Mouse (Mus musculus) left cerebral cortex, postnatal 14 days (tissue): Measurements from ENCODE around the gene Eif3d. TPM values are rescaled to one million over a fixed set of nuclear protein-coding genes. Genes with fewer than 3 reads are reported as not detected.

Experiments
- DNase-seq, 2 experiments: peaks; one replicate each; pipeline ENCODE4 v3.0.0; 2021 to 2022; ENCODE audit warnings: low spot score in 2 of 2, mixed read lengths in 1 of 2
- intact Hi-C: fragments of 180-260 bp; cut with DNase I; formaldehyde crosslinking; loops from one replicate; pipeline ENCODE4 v1.15.1; 2025
- total RNA-seq, 2 experiments: library from RNA; stranded (reverse); gene quantifications; 2 replicates each; pipeline ENCODE4 v1.2.3; 2021

Gene Eif3d
- total RNA-seq, 2 experiments from 2014 or later, result 101 to 117 TPM

DNA sequence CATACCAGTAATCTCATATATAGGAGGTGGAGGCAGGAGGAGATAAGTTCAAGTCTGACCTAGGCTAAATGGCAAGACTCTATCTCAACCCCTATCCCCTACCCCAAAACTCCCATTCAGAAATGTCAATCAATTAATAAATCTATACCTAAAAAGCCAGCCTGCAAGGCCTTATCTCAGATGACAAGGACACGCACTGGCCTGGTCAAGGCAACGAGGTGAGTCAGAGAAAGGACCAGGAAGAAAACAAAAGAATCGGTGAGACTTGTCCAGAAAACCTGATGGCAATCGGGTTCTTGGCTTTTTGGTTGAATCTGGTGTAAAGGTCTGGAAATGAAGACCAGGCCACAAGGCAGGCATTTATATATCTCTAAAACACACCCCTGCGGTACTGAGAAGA lies 43.7 kb downstream of the Eif3d start:
- intact Hi-C loops, result no loop called here
- DNase-seq, result no peak

DNA sequence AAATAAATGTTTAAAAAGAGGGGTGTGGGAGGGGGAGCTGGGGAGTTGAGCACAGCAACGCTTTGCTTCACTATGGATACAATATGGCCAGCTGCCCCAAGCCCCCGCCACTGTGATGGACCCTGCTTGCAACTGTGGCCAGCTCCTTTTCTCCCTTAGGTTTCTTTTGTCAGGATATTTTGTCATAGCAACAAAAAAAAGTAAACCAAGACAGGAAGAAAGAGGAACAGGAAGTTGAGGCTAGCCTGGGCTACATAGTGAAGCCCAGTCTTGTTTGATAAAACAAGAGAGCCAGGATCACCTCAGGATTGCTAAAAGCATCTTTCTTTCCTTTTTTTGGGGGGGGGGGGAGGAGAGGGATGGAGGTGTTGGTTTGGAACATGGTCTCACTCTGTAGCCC lies 45.4 kb downstream of the Eif3d start:
- intact Hi-C loops, result no loop called here

DNA sequence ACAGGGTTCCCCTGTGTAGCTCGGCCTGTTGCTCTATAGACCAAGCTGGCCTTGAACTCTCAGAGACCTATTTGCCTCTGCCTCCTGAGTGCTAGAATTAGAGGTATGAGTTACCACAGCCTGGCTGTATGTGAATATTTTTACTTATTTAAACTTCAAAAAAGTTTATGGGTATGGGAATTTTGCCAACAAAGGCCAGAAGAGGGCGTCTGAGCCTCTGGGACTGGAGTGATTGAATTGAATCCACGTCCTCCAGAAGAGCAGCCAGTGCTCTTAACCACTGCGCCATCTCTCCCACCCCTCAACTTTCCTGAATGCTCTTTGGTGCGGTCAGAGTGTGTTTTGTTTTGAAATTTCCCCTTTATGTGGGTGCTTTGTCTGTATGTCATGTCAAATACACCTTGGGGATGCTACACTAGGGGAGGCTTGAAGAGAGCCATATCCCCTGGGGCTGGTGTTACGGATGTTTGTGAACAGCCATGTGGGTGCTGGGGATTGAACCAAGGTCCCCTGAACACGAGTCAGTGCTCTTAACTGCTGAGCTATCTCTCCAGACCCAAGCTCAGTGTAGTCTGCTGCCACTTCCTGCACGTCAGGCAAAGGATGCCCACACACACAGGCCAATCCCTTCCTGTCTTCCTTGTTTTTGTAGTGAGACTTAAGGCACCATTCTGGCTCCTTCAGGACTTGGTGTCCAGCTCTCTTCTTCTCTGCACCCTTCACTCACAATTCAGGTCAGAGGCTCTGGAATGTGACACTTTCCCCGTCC lies 47.2 kb downstream of the Eif3d start:
- DNase-seq, result no peak
- intact Hi-C loops, result no loop called here

More for the DNA sequence above, 45.4 kb downstream of the Eif3d start:
- DNase-seq, result no peak

- DNase-seq, result no peak
- intact Hi-C loops, result no loop called here
Measured at GRCm38 (mm10) chr15:77922710-77923109, 47.9 kb downstream of the Eif3d start.

DNA sequence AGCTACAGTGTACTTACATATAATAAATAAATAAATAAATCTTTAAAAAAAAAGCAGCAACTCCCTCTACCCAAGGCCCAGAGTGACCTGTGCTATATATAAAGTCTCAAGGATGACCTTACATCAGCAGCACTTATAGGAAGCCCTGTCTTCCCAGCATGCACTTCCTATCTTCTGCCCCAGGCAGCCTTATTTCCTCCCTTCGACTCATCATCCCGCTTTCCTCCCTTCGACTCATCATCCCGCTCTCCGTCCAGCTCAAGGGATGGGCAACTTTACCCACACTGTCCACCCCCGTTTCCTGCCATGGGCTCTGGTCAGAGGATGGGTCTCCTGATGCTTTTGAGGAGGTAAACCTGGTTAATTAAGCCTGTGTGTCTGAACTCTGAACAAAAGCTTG lies 49.0 kb downstream of the Eif3d start:
- intact Hi-C loops, result no loop called here

DNA sequence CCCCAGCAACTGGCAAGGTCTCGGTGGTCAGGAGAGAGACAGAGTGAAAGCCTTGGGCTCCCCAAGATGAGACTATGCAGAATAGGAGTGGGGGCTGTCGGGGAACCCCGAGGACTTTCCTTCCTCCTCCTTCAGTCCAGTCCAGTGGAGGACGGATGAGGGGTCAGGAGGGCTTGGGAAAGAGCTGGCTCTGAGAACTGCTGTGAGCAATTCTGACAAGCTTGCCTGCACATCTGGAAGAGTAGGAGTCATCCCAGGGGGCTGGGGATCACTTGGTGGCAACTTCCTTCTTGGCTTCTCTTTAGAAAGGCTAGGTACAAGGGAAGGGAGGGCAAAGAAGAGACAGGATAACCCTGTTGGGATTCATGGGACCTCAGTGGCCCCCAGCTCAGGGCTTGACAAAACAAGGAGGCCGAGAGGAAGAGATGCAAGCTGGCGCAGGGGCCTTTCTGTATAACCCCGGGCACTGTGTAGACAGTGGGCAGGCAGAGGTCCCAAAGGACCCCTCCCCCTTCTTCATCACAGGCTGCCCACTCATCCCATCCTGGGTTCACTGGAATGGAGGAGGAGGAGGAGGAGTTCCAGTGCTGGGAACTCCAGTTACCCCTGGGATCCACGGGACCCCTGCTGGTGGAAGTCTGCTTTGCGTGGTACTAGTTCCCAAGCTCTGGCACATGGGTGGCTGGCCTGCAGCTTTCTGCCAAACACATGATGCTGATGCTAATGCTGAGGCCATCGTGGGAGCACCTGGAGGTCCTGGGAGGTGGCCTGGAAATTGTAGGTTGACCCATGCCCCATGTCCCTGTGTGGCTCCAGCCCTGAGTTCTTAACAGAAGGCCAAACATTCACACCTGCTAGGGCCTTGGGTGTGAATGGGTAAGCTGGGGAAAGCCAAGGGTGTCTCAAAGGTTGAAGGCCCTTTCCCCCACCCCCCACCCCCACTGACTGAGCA lies 49.8 kb downstream of the Eif3d start:
- intact Hi-C loops, result no loop called here
- DNase-seq, result no peak

More for the DNA sequence above, 49.0 kb downstream of the Eif3d start:
- DNase-seq, result no peak

- intact Hi-C loops, result loop anchor here (5.0 kb wide), 2 partner anchors 82 to 137 kb away; no protein-coding TSS in a partner anchor
- DNase-seq, result no peak
Measured at GRCm38 (mm10) chr15:77919441-77919840, 51.2 kb downstream of the Eif3d start.

DNA sequence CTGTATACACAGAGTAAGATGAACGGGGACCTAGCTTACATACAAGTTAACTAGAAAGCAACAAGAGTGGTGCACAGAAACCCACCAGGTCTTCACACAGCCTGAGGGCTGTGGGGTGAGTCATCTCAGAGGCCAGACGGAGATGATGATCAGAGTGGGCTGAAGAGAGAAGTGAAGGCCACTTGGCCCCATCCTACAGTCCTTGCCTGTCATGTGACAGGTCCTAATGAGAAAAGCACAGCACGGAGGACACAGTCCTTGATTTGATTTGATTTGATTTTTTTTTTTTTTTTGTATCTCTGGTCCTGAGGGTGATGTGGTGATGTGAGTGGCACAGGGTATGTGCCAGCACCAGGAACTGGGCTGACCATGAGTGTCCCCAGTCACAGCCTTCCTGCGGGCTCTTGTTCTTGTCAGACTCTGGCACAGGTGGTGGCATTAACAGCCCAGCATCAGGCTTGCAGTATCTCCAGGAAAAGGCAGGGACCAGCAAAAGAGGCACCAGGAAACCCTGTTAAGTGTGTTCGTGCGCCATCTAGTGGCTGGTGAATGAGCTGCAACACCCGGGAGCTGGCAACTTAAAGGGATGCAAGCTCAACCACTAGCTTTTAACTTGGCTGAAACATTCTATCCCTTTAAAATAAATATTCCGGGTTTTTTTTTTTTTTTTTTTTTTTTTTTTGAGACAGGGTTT lies 53.6 kb downstream of the Eif3d start:
- intact Hi-C loops, result loop anchor here (5.0 kb wide), 2 partner anchors 80 to 135 kb away; no protein-coding TSS in a partner anchor
- DNase-seq, result peak; percentile 95 to 98

DNA sequence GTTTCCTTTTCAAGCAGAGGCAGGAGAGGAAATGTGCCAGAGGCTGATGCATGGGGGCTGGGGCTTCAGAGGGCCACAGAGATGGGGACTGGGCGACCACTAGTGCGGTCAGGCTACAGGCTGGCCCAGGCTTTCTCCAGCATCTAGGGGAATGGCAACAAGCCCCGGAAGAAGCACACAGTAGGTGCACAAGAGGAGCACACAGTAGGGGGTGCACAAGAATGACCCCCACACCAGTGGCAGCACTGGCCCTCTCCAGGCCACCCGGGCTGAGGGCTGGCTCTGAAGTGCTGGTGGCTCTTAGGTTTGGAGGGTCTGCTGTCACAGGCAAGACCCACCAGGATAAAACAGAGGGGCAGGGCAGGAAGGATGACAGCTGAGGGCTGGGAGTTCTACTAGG lies 55.3 kb downstream of the Eif3d start:
- no peak for DNase-seq
- intact Hi-C loops, result loop anchor here (5.0 kb wide), 2 partner anchors 78 to 133 kb away; no protein-coding TSS in a partner anchor

- intact Hi-C loops, result no loop called here
Measured at GRCm38 (mm10) chr15:77914507-77914906, 56.1 kb downstream of the Eif3d start.

DNA sequence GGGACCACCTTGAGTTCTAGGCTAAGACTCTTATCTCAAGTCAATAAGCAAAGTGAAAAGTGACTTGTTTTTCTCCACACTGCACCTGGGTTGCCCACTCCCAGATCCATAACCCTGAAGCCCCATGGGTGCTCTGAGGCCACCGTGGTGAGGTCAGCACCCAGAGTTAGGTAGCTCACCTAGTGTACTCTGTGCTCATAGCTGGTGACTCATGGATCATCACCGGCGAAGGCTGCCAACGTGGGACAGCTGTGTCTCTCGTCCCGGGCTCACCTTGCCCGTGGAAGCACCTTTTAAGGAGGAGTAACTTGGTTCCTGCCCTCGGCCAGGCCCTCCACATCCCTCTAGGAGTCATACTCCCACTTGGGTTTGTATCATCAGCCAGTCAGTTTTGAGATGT lies 57.6 kb downstream of the Eif3d start:
- intact Hi-C loops, result no loop called here
- DNase-seq, result no peak

More at GRCm38 (mm10) chr15:77914507-77914906, 56.1 kb downstream of the Eif3d start:
- DNase-seq, result no peak

GRCm38 (mm10) chr15:77912585-77912984 lies 58.0 kb downstream of the Eif3d start:
- intact Hi-C loops, result no loop called here
- no peak for DNase-seq

GRCm38 (mm10) chr15:77912048-77912447 lies 58.6 kb downstream of the Eif3d start:
- DNase-seq, result no peak
- intact Hi-C loops, result no loop called here

DNA sequence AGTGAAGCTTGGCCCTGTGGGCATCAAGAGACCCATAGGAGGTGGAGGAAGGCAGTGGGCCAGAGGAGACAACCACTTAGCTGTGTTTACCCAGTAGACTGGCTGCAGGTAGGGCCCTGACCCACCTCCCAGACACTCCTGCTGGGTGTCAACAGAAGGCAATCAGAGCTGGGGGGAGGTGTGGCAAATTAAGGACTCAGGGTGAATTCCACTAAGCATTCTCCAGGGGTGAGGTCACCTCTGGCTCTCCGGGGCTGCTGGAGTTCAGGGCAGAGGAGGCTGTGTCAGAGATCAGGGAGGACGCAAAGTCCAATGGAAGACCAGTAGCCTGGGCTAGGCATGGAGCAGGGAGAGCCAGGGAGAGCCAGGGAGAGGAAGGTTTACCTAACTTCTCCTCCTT lies 59.5 kb downstream of the Eif3d start:
- DNase-seq, result no peak
- intact Hi-C loops, result no loop called here

Other genes with a start within 250 kb of the Eif3d start
- gene Apol9b, start 241.8 kb downstream of the Eif3d start, total RNA-seq, result under 1 TPM in 1 of 2 experiments, not detected in 1; 0.37 TPM
- gene Apol8, start 213.8 kb downstream of the Eif3d start, total RNA-seq, result 1 to 10 TPM; 1.3 to 3.2 TPM
- gene Myh9, start 128.6 kb downstream of the Eif3d start, total RNA-seq, result 10 to 100 TPM; 70.3 to 73.8 TPM
- 100 to 1,000 TPM; 121 to 124 TPM for gene Txn2, start 41.8 kb downstream of the Eif3d start, total RNA-seq
- 10 to 100 TPM; 13.2 to 13.7 TPM for gene Foxred2, start 14.1 kb downstream of the Eif3d start, total RNA-seq
- 10 to 100 TPM; 60.5 to 68.7 TPM for gene Cacng2, start 149.2 kb upstream of the Eif3d start, total RNA-seq
- 10 to 100 TPM; 35.4 to 42.3 TPM for gene Ift27, start 203.3 kb upstream of the Eif3d start, total RNA-seq
- 10 to 100 TPM; 39.1 to 46.5 TPM for gene Pvalb, start 235.6 kb upstream of the Eif3d start, total RNA-seq